Mouse (Mus musculus) testis, adult 2 months (tissue): ENCODE data around the gene Coro2a.
"Not testable (repeated sequence)": the region's sequence is repeated elsewhere in the genome, so short reads cannot be mapped to it uniquely, and the experiment has no call there.

Experiments used
- CTCF ChIP-seq: fragments of 200-500 bp; IDR thresholded peaks from 2 replicates; pipeline ENCODE4 v1.5.1; 2012; ENCODE audit warnings: low read depth, mild to moderate bottlenecking, inconsistent platforms, low read length, moderate library complexity; ENCODE audit not compliant: control insufficient read depth, insufficient read depth, insufficient replicate concordance
- POLR2A ChIP-seq: fragments of 200-500 bp; IDR thresholded peaks from 2 replicates; pipeline ENCODE4 v1.6.1; 2012; ENCODE audit warnings: low read depth, mild to moderate bottlenecking, inconsistent platforms, low read length, moderate library complexity; ENCODE audit not compliant: control insufficient read depth

GRCm38 (mm10) chr4:46575509-46576284, 26.3 kb downstream of the Coro2a start:
- not testable (repeated sequence) for TF ChIP-seq CTCF, POLR2A
